Mouse (Mus musculus) neural tube, embryonic 14.5 days (tissue): ENCODE results near the gene Olfr1170. TPM values are rescaled to one million over a fixed set of nuclear protein-coding genes. Genes with fewer than 3 reads are reported as not detected.

Experiments used
- ATAC-seq: fragments of 200-750 bp; cut with Nextera tagmentation; 2 replicates; pipeline ENCODE4 v1.8.0; 2017; ENCODE audit warnings: low read depth, mild to moderate bottlenecking, moderate TSS enrichment, moderate library complexity
- H3K27ac ChIP-seq: fragments of 300-500 bp; sonication (generic); 2 replicates; pipeline ENCODE4 v1.5.1; 2014; ENCODE audit warnings: low read depth, mild to moderate bottlenecking, control low read depth, low read length, moderate library complexity, mixed read lengths
- H3K27me3 ChIP-seq: fragments of 300-500 bp; sonication (generic); 2 replicates; pipeline ENCODE4 v1.6.1; 2014; ENCODE audit warnings: low read length; ENCODE audit not compliant: control insufficient read depth, insufficient read depth
- H3K36me3 ChIP-seq: fragments of 300-500 bp; sonication (generic); 2 replicates; pipeline ENCODE4 v1.6.1; 2014; ENCODE audit warnings: low read length, mixed read lengths; ENCODE audit not compliant: control insufficient read depth, insufficient read depth
- H3K4me1 ChIP-seq: fragments of 300-500 bp; sonication (generic); 2 replicates; pipeline ENCODE4 v1.6.1; 2014; ENCODE audit warnings: low read length; ENCODE audit not compliant: control insufficient read depth, insufficient read depth
- H3K4me2 ChIP-seq: fragments of 300-500 bp; sonication (generic); 2 replicates; pipeline ENCODE4 v1.6.1; 2014; ENCODE audit warnings: mild to moderate bottlenecking, low read depth, low read length, control low read depth
- H3K4me3 ChIP-seq: fragments of 300-500 bp; sonication (generic); 2 replicates; pipeline ENCODE4 v1.5.1; 2014; ENCODE audit warnings: low read depth, low read length, control low read depth, mixed read lengths
- H3K9ac ChIP-seq: fragments of 300-500 bp; sonication (generic); replicated peaks from 2 replicates; pipeline ENCODE4 v1.6.1; 2014; ENCODE audit warnings: low read depth, mild to moderate bottlenecking, control low read depth, low read length, mixed read lengths
- H3K9me3 ChIP-seq: fragments of 300-500 bp; sonication (generic); 2 replicates; pipeline ENCODE4 v1.6.1; 2016; ENCODE audit warnings: low read length; ENCODE audit not compliant: control insufficient read depth
- WGBS: fragments of 180-500 bp; shearing (Covaris S2); extraction: QIAGEN DNeasy Blood & Tissue Kit; methylation state at CpG from one replicate; pipeline ENCODE4 v1.1.7; 2014; 5-methylcytosine and 5-hydroxymethylcytosine counted together
- polyA plus RNA-seq: library from polyadenylated mRNA; unstranded; fragments of >200 nt; fragmentation: Nextera tagmentation; extraction: Ambion mirVana; gene quantifications from 2 replicates; pipeline ENCODE4 v1.2.1, GENCODE M21; 2014

Gene Olfr1170
- not detected in 2 replicates for polyA plus RNA-seq

- no peak for ATAC-seq
- H3K4me3 ChIP-seq: no peak within 1 kb of the TSS
- H3K27ac ChIP-seq: no peak within 1 kb of the TSS
- H3K9ac ChIP-seq: no peak within 1 kb of the TSS
- no peaks in the 10 kb centered on the region for H3K27me3 ChIP-seq
- H3K4me2 ChIP-seq: no peak within 1 kb of the TSS
- 75% methylated on average over 1 of the region's 1 CpGs for WGBS
- no peaks in the 10 kb centered on the region for H3K9me3 ChIP-seq
- no peaks in the 10 kb centered on the region for H3K4me1 ChIP-seq
- no peaks in the 10 kb centered on the region for H3K36me3 ChIP-seq
Measured at GRCm38 (mm10) chr2:88228234-88228633, at the start of gene Olfr1170. TSS of gene Olfr1170 (minus strand) at chr2:88228334.

- H3K27ac ChIP-seq: no peak overlapping the region
- H3K4me1 ChIP-seq: no peaks in the 10 kb centered on the region
- no peak overlapping the region for H3K4me3 ChIP-seq
- no peaks in the 10 kb centered on the region for H3K27me3 ChIP-seq
- no peaks in the 10 kb centered on the region for H3K36me3 ChIP-seq
- WGBS: 95% methylated on average over 1 of the region's 1 CpGs
- no peaks in the 10 kb centered on the region for H3K9me3 ChIP-seq
- no peak for ATAC-seq
- H3K4me2 ChIP-seq: no peak overlapping the region
- no peak overlapping the region for H3K9ac ChIP-seq
Measured at GRCm38 (mm10) chr2:88220784-88221183, 7.3 kb downstream of the Olfr1170 start.

GRCm38 (mm10) chr2:88181580-88181979 is 46.6 kb downstream of the Olfr1170 start, which contains the start of gene Olfr1168:
TSS of gene Olfr1168 (plus strand) at chr2:88181880.
- H3K36me3 ChIP-seq: no peaks in the 10 kb centered on the region
- H3K27ac ChIP-seq: no peak within 1 kb of the TSS
- ATAC-seq: no peak
- no peak within 1 kb of the TSS for H3K4me2 ChIP-seq
- no peaks in the 10 kb centered on the region for H3K27me3 ChIP-seq
- H3K9me3 ChIP-seq: no peaks in the 10 kb centered on the region
- no peak within 1 kb of the TSS for H3K9ac ChIP-seq
- WGBS: 93% methylated on average over 2 of the region's 2 CpGs
- H3K4me3 ChIP-seq: no peak within 1 kb of the TSS
- H3K4me1 ChIP-seq: no peaks in the 10 kb centered on the region

Other genes with a start within 250 kb of the Olfr1170 start
- gene Olfr1158, start 238.2 kb downstream of the Olfr1170 start, polyA plus RNA-seq: not detected in 2 replicates
- gene Olfr1160, start 220.1 kb downstream of the Olfr1170 start, polyA plus RNA-seq: not detected in 2 replicates
- gene Olfr1161, start 205.6 kb downstream of the Olfr1170 start, polyA plus RNA-seq: not detected in 2 replicates
- gene Olfr73, start 190.6 kb downstream of the Olfr1170 start, polyA plus RNA-seq: not detected in 2 replicates
- gene Olfr1162, start 177.2 kb downstream of the Olfr1170 start, polyA plus RNA-seq: not detected in 2 replicates
- gene Olfr1163, start 156.5 kb downstream of the Olfr1170 start, polyA plus RNA-seq: not detected in 2 replicates
- gene Olfr1164, start 134.4 kb downstream of the Olfr1170 start, polyA plus RNA-seq: not detected in 2 replicates
- gene Olfr1166, start 100.1 kb downstream of the Olfr1170 start, polyA plus RNA-seq: not detected in 2 replicates
- not detected in 2 replicates for gene Olfr1167, start 73.1 kb downstream of the Olfr1170 start, polyA plus RNA-seq
- gene Olfr1168, start 46.5 kb downstream of the Olfr1170 start, polyA plus RNA-seq: not detected in 2 replicates
- not detected in 2 replicates for gene Olfr1173, start 51.5 kb upstream of the Olfr1170 start, polyA plus RNA-seq
- not detected in 2 replicates for gene Olfr1174-ps, start 86.8 kb upstream of the Olfr1170 start, polyA plus RNA-seq
- gene Olfr1175-ps, start 98.9 kb upstream of the Olfr1170 start, polyA plus RNA-seq: not detected in 2 replicates
- not detected in 2 replicates for gene Olfr1176, start 108.4 kb upstream of the Olfr1170 start, polyA plus RNA-seq
- not detected in 2 replicates for gene Olfr1177-ps, start 118.2 kb upstream of the Olfr1170 start, polyA plus RNA-seq
- gene Olfr1178, start 158.7 kb upstream of the Olfr1170 start, polyA plus RNA-seq: not detected in 2 replicates
- gene Olfr1179, start 178.1 kb upstream of the Olfr1170 start, polyA plus RNA-seq: not detected in 2 replicates
- not detected in 2 replicates for gene Olfr1180, start 190.8 kb upstream of the Olfr1170 start, polyA plus RNA-seq
- not detected in 2 replicates for gene Olfr1181, start 197.8 kb upstream of the Olfr1170 start, polyA plus RNA-seq
- not detected in 2 replicates for gene Gm13757, start 220.8 kb upstream of the Olfr1170 start, polyA plus RNA-seq
- not detected in 2 replicates for gene Olfr1183, start 226.5 kb upstream of the Olfr1170 start, polyA plus RNA-seq